Mouse (Mus musculus) thymus, adult 2 months (tissue): ENCODE data around the gene Afap1. TPM values are rescaled to one million over a fixed set of nuclear protein-coding genes. Genes with fewer than 3 reads are reported as not detected.
A peak's percentile ranks its signal among the peaks of the same experiment; 100 is the strongest.

Source experiments
- DNase-seq: peaks from one replicate; pipeline ENCODE4 v3.0.0; 2021
- H3K27ac ChIP-seq: fragments of 200-500 bp; 2 replicates; pipeline ENCODE4 v1.5.1; 2012; ENCODE audit warnings: low read length, control low read depth; ENCODE audit not compliant: control insufficient read depth, insufficient read depth
- H3K27me3 ChIP-seq: fragments of 200-500 bp; 2 replicates; pipeline ENCODE4 v1.6.1; 2012; ENCODE audit warnings: mild to moderate bottlenecking, low read length, moderate library complexity, mixed read lengths; ENCODE audit not compliant: control insufficient read depth, insufficient read depth
- H3K36me3 ChIP-seq: fragments of 200-500 bp; 2 replicates; pipeline ENCODE4 v1.6.1; 2012; ENCODE audit warnings: mild to moderate bottlenecking, low read length, moderate library complexity; ENCODE audit not compliant: control insufficient read depth, insufficient read depth
- H3K4me1 ChIP-seq: fragments of 200-500 bp; replicated peaks from 2 replicates; pipeline ENCODE4 v1.6.1; 2012; ENCODE audit warnings: low read length; ENCODE audit not compliant: control insufficient read depth, insufficient read depth
- H3K4me3 ChIP-seq: fragments of 200-500 bp; 2 replicates; pipeline ENCODE4 v1.5.1; 2012; ENCODE audit warnings: mild to moderate bottlenecking, low read length, control low read depth, moderate library complexity; ENCODE audit not compliant: control insufficient read depth, insufficient read depth
- CTCF ChIP-seq: fragments of 200-500 bp; IDR thresholded peaks from 2 replicates; pipeline ENCODE4 v1.5.1; 2012; ENCODE audit warnings: mild to moderate bottlenecking, control low read depth, low read length, moderate library complexity, borderline replicate concordance; ENCODE audit not compliant: control insufficient read depth, poor library complexity, insufficient read depth; ENCODE audit errors: extremely low read depth
- POLR2A ChIP-seq: fragments of 200-500 bp; IDR thresholded peaks from 2 replicates; pipeline ENCODE4 v1.6.1; 2012; ENCODE audit warnings: mild to moderate bottlenecking, low read length, control low read depth, moderate library complexity; ENCODE audit not compliant: control insufficient read depth, poor library complexity, insufficient read depth; ENCODE audit errors: extremely low read depth
- WGBS: fragments of 180-500 bp; shearing (Covaris S2); methylation state at CpG from one replicate; pipeline ENCODE4 v1.1.7; 2018; 5-methylcytosine and 5-hydroxymethylcytosine counted together
- polyA plus RNA-seq: library from polyadenylated mRNA; depleted of rRNA; stranded (reverse); fragments of >200 nt; gene quantifications from 2 replicates; pipeline ENCODE4 v1.2.3, GENCODE M21; 2012

Gene Afap1
- polyA plus RNA-seq, 1 experiment = 17.2 TPM

- peaks cover 3% of the 10 kb centered on the region; the same call in 1 of the 2 replicates for H3K36me3 ChIP-seq
- no peaks in the 10 kb centered on the region; the same call in 1 of the 2 replicates for H3K4me1 ChIP-seq
- H3K27ac ChIP-seq = no peak overlapping the region
- no peak overlapping the region for H3K4me3 ChIP-seq
- no peak for DNase-seq
- WGBS = 96% methylated on average over 5 of the region's 5 CpGs
- H3K27me3 ChIP-seq = no peaks in the 10 kb centered on the region
- TF ChIP-seq POLR2A (no peak), CTCF (no peak)
These were observed 87.4 kb downstream of the Afap1 start for GRCm38 (mm10) chr5:35980542-35980941.

- peaks cover 3% of the 10 kb centered on the region; the same call in 1 of the 2 replicates for H3K36me3 ChIP-seq
- WGBS = 91% methylated on average over 5 of the region's 5 CpGs
These were observed 88.2 kb downstream of the Afap1 start for GRCm38 (mm10) chr5:35981341-35981740.

GRCm38 (mm10) chr5:35981976-35982375 lies 88.9 kb downstream of the Afap1 start:
- WGBS = 45% methylated on average over 4 of the region's 4 CpGs
- Histone ChIP-seq H3K4me3 (no peak overlapping the region), H3K36me3 (no peaks in the 10 kb centered on the region), H3K27me3 (no peaks in the 10 kb centered on the region), H3K4me1 (no peaks in the 10 kb centered on the region), H3K27ac (no peak overlapping the region)
- peak; percentile 85 for DNase-seq
- no peak for TF ChIP-seq POLR2A
- peak; percentile 51; the same call in 1 of the 2 replicates for TF ChIP-seq CTCF

More at GRCm38 (mm10) chr5:35981341-35981740, 88.2 kb downstream of the Afap1 start:
- no peaks in the 10 kb centered on the region for H3K4me1 ChIP-seq
- DNase-seq = no peak
- no peak overlapping the region for H3K4me3 ChIP-seq
- no peak for TF ChIP-seq POLR2A
- no peak for TF ChIP-seq CTCF
- no peaks in the 10 kb centered on the region for H3K27me3 ChIP-seq
- no peak overlapping the region for H3K27ac ChIP-seq

- TF ChIP-seq POLR2A (no peak), CTCF (no peak)
- DNase-seq = no peak
- Histone ChIP-seq H3K27ac (no peak overlapping the region), H3K27me3 (no peaks in the 10 kb centered on the region), H3K4me1 (no peaks in the 10 kb centered on the region), H3K4me3 (no peak overlapping the region), H3K36me3 (no peaks in the 10 kb centered on the region)
- 93% methylated on average over 8 of the region's 8 CpGs for WGBS
These were observed 92.5 kb downstream of the Afap1 start for GRCm38 (mm10) chr5:35985611-35986010.

GRCm38 (mm10) chr5:35988085-35988484 lies 95.0 kb downstream of the Afap1 start:
- Histone ChIP-seq H3K36me3 (no peaks in the 10 kb centered on the region), H3K27ac (no peak overlapping the region)
- WGBS = 96% methylated on average over 8 of the region's 8 CpGs

GRCm38 (mm10) chr5:35989506-35989905 lies 96.4 kb downstream of the Afap1 start:
- Histone ChIP-seq H3K27ac (no peak overlapping the region), H3K4me3 (no peak overlapping the region), H3K27me3 (no peaks in the 10 kb centered on the region), H3K36me3 (no peaks in the 10 kb centered on the region), H3K4me1 (no peaks in the 10 kb centered on the region)
- WGBS = 87% methylated on average over 6 of the region's 6 CpGs
- DNase-seq = no peak
- TF ChIP-seq POLR2A (no peak), CTCF (no peak)

More at GRCm38 (mm10) chr5:35988085-35988484, 95.0 kb downstream of the Afap1 start:
- no peaks in the 10 kb centered on the region for H3K4me1 ChIP-seq
- H3K4me3 ChIP-seq = no peak overlapping the region
- H3K27me3 ChIP-seq = no peaks in the 10 kb centered on the region
- DNase-seq = no peak
- no peak for TF ChIP-seq POLR2A
- TF ChIP-seq CTCF = no peak

GRCm38 (mm10) chr5:35989986-35990735 lies 97.0 kb downstream of the Afap1 start:
- Histone ChIP-seq H3K4me1 (no peaks in the 10 kb centered on the region), H3K36me3 (no peaks in the 10 kb centered on the region), H3K4me3 (no peak overlapping the region), H3K27me3 (no peaks in the 10 kb centered on the region), H3K27ac (no peak overlapping the region)
- 96% methylated on average over 11 of the region's 11 CpGs for WGBS
- DNase-seq = no peak
- TF ChIP-seq POLR2A (no peak), CTCF (no peak)
